Mouse (Mus musculus): ENCODE measurements around the gene Cdk19. TPM values are rescaled to one million over a fixed set of nuclear protein-coding genes. Genes with fewer than 3 reads are reported as not detected.
"Not testable (repeated sequence)": the region's sequence is repeated elsewhere in the genome, so short reads cannot be mapped to it uniquely, and the experiment has no call there.

Gene Cdk19
- total RNA-seq, 2 experiments from 2014 or later = 7.6 to 17.1 TPM

GRCm38 (mm10) chr10:40479621-40480193, 140.3 kb downstream of the Cdk19 start:
- DNase-seq = no peak

- DNase-seq = no peak
Measured at GRCm38 (mm10) chr10:40481534-40481933, 142.2 kb downstream of the Cdk19 start.

GRCm38 (mm10) chr10:40482285-40482684, 142.9 kb downstream of the Cdk19 start:
- DNase-seq = no peak

DNA sequence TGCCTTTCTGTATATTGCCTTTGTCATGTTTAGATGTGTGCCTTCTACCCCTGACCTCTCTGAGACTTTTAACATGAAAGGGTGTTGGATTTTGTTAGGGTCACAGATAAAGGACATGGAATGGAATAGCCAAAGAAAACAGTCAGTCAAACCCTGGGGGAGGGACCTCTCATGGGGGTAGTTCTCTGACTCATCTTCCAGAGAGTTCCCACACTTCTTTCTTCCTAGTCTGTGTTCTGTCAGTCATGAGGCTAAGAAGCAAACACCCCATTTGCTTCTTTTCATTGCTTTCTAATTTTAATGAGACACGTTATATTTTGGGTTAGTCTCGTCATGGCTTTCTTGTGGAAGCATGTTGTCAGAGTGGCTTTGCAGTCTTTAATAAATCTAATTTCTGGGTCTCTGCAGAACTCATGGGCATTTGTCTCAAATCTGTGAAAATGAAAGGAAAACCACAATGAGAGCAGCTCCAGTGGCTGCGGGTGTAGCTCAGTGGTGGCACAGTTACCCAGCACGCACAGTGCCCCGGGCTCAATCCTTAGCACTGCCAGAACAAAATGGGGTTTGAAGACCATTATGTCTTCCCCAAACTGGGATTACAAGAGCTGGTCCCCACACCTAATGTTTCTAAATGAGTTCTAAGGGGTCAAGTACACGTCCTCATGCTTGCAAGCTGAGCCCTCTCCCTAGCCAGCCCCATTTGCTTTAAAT, 149.9 kb downstream of the Cdk19 start:
- no peak for DNase-seq

GRCm38 (mm10) chr10:40491131-40491530, 151.8 kb downstream of the Cdk19 start:
- DNase-seq = no peak

- no peak for DNase-seq
Measured at GRCm38 (mm10) chr10:40491748-40492147, 152.4 kb downstream of the Cdk19 start.

DNA sequence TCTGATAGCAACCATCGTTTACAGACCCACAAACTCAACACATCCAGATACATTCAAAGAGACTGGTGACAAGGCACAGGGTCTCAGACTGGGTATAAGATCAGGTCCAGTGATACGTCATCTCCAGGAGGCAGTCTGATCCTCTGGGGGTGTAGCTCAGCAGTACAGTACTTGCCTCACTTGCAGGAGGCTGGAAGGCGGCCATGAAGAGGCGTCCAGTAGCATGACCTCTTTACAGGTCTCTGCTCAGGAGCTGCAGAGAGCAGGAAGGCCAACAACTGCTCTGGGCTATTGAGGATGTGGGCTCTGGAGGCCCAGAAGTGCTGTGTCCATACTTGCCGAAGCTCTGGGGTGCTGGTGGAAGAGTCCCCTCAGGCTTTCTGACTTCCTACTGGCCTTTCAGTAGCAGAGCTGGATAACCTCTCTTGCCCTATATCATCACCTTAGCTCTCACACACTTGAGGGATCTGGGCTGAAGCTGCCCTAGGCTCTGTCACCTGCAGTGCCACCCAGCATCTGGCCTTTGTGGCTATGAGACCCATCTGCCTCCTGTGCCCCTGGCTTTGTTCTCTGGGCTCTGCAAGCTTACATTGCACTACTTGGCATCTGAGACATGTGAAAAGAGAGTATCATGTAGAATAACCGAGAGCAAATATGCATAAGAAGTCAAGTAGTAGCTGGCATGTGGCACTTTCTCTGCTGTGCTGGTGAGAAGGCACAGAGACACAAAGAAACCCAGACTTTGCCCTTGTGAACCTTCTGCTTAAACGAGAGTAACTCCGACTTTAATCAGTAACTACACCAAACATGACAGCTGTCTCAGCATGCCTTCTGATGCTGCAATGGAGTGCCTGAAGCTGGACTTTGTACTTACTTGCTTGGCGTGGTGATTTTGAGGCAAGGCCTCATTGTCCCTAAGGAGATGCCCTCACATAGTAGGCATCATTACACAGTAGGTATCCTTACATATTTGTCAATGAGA, 155.1 kb downstream of the Cdk19 start:
- DNase-seq = no peak

DNA sequence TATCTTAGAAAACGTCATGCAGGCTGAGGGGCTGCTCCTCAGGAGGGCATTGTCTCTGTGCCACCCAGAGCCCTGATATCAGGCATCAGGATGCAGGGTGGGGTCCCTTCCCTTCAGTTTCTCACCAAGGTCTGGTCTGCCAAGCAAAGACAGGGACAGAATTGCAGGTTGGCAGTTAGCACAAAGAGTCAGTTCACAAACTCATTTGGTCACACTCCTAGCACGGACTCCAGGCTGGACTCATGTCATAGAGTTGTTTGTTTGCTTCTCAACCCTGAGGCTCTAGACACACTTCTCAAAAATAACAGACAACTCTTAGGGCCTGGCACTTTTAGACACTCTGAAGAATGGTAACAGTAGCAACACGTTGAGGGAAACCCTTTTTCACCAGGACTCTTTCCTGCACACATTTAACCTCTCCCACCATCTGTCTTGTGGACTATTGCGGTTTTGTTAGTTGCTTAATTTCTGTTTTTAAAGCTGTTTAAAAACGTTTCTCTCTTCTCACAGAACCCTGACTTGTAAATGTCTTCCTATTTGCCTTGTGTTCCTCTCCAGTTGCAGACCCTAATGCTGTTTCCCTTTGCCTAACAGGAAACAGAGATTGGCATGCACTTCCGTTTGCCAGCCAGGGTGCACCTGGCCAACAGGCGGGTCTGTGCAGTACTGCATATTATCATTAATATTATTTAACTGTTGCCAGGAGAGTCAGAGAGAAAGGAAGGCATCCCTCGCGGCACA, 158.1 kb downstream of the Cdk19 start:
- no peak for DNase-seq

DNA sequence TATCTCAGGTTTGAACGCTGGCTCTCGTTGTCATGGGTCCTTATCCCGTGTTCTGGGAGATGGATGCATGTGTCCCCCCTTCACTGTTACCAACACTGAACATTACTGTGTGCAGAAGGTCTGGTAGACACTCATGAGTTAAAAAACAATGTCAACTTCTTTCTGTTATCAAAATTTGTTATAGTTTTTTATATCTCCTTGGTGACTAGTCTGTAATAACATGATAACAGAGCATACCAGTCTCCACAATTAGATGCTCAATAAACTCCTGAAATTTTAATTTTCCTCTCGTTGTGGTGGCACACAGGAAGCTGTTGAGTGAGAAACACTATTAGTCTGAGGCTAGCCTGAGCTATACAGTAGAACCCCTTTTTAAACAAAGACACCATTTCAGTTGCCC, 159.1 kb downstream of the Cdk19 start:
- no peak for DNase-seq

DNA sequence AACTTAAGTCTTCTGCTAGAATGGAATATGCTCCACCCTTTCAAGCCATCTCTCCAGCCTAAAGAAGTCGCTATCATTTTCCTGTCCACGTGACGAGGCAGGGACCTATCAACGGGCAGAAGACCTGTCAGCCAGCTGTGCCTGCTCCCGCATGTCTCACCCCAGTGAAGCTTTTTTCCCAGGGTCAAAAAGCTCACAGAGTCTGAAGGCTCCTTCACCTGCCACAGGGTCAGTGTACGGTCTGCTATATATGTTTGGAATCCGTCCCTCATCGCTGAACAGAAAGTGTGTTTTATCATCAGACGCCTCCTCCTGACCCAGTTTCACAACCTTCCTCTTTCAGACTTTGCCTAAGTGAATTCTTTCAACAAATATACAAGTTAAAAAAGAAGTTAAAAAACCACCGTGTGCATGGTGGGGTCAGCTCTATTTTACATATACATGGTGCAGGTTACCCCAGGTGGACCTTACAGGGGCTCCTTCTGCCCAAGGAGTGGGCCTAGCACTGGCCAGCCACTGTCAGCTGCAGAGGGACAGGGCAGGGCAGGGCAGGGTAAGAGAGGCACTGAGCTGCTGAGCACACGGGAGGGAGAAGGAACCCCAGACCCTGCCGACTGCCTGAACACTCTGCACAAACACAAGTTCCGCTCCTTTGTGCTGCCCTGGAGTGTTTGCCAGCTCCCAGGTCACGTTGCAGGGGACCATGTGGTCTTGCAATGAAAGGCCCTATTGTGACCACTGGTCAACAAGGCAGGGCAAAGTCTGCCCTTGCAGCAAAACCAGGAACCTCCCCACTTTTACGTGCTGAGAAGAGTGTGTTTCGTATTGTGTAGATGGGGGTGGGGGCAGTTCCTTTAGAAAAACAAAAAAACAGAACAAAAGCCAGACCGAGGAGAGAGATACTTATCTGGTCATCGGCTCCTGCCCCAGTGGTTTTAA, 160.2 kb downstream of the Cdk19 start:
- DNase-seq = peak in 1 of 2 experiments; percentile 15

DNA sequence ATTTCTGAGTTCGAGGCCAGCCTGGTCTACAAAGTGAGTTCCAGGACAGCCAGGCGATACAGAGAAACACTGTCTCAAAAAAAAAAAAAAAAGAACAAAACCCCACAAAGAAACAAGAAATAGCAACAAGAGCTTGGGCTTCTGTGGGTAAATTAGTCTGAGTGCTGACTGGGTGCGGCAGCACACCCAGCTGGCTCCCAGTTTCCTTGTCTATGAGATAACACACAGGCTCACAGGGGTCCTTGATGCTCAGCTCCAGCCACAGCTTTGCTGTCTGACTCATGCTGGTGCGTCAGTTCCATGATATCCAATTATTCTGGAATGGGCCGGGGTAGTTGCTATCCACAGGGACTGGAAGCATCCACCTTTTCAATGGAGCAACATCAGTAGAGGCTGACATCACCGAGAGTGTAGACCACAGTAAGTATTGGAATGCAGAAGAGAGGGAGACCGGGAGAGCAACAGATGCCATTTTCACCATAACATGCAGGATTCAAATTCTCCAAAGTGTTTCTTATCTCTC, 161.4 kb downstream of the Cdk19 start:
- peak; percentile 25 to 31 for DNase-seq

DNA sequence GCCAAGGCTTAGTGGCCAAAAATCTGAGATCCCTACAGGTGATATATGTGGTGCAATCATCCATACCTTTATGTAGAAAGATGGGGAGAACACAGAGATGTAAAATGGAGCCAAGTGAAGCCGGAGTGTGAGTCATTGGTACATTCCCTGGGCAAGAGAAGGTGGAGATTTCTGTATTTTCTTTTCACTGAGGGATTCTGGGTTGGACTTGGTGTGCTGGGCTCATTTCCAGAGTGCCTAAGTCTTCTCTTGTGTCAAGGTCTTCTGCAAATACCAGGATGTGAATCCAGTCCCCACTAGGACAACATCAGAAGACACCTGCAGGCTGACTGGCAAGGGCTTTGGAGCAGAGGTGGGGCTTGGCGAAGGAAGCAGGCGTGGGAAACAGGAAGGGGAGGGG, 163.4 kb downstream of the Cdk19 start:
- DNase-seq = no peak

- DNase-seq = no peak
Measured at GRCm38 (mm10) chr10:40510356-40510755, 171.0 kb downstream of the Cdk19 start.

GRCm38 (mm10) chr10:40511221-40511677, 171.9 kb downstream of the Cdk19 start:
- no peak for DNase-seq

DNA sequence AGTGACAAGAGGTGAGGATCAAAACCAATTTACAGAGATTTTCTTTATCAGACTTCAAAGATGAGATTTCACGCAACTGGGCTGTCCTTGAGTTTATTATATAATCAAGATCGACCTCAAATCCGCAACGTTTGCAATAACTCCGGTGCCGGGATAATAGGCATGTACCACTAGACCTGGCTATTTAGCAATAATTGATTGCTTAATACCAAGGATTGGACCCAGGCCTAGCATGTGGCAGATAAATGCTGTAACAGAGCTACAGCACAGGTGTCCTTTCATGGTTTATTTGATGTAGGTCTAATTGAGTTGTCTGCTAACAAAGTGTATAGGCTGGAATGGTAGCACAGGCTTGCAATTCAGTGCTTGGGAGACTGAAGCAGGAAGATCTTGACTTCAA, 172.8 kb downstream of the Cdk19 start:
- no peak for DNase-seq

DNA sequence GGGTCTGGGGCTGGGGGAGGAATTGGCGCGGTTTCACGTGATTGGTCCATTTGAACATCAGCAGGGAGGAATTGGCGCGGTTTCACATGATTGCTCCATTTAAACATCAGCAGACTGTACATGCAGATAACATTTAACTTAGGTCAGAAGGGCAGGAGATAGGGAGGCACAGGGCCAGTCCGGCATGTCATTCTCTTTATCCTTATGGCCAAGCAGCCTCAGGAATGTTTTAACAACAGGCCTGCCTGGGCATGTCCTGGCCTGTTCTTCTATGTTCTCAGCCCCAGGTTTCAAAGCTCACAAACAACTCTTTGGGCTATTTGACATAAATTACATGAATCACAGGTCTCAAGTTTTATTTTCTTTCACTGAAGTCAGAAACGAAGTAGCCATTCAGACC, 173.6 kb downstream of the Cdk19 start:
- DNase-seq = not testable (repeated sequence)

- DNase-seq = no peak
Measured at GRCm38 (mm10) chr10:40515225-40515681, 175.9 kb downstream of the Cdk19 start.

DNA sequence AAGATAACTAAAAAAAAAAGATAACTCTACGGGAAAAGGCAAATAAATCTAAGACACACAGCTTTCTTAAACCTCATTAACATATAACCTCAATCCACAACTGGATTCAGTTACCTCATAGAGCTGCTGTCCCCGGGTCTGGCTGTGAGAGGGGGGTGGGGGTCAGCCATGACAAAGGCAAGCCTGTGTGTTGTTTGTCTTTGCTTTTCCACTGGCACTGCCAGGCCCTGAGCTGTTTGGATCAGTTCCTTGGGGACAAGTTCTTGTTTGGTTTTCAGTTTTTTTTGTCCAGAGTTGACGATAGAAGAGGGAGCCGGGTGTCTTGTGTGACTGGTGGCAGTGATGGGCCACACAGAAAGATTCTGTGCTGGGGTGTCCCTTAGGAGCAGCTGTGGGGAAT, 177.1 kb downstream of the Cdk19 start:
- no peak for DNase-seq

GRCm38 (mm10) chr10:40519586-40519985, 180.2 kb downstream of the Cdk19 start:
- DNase-seq = peak; percentile 26 to 33

GRCm38 (mm10) chr10:40521579-40521978, 182.2 kb downstream of the Cdk19 start:
- peak; percentile 34 to 52 for DNase-seq

Measured in adrenal gland, postnatal 36 days (tissue).